Mouse (Mus musculus) heart, adult 2 months (tissue): ENCODE data around the gene Tns4. TPM values are rescaled to one million over a fixed set of nuclear protein-coding genes. Genes with fewer than 3 reads are reported as not detected.

Experiments
- DNase-seq, 2 experiments: peaks; one replicate each; pipeline ENCODE4 v3.0.0; 2021
- H3K27ac ChIP-seq: fragments of 200-600 bp; 2 replicates; pipeline ENCODE4 v1.8.1; 2022
- H3K27me3 ChIP-seq: fragments of 200-500 bp; 2 replicates; pipeline ENCODE4 v1.6.1; 2012; ENCODE audit warnings: mild to moderate bottlenecking, low read length, inconsistent platforms, mixed read lengths; ENCODE audit not compliant: control insufficient read depth, insufficient read depth
- H3K36me3 ChIP-seq: fragments of 200-500 bp; 2 replicates; pipeline ENCODE4 v1.6.1; 2012; ENCODE audit warnings: low read length, inconsistent platforms; ENCODE audit not compliant: control insufficient read depth, insufficient read depth
- H3K4me1 ChIP-seq: fragments of 200-500 bp; 2 replicates; pipeline ENCODE4 v1.6.1; 2011; ENCODE audit warnings: low read length; ENCODE audit not compliant: control insufficient read depth, insufficient read depth
- H3K4me3 ChIP-seq: fragments of 200-600 bp; 2 replicates; pipeline ENCODE4 v1.8.1; 2022
- H3K79me2 ChIP-seq: fragments of 200-500 bp; replicated peaks from 2 replicates; pipeline ENCODE4 v1.6.1; 2012; ENCODE audit warnings: mild to moderate bottlenecking, inconsistent platforms, low read length, moderate library complexity, mixed read lengths; ENCODE audit not compliant: control insufficient read depth, insufficient read depth
- H3K9ac ChIP-seq: fragments of 200-500 bp; 2 replicates; pipeline ENCODE4 v1.6.1; 2012; ENCODE audit warnings: low read depth, mild to moderate bottlenecking, control low read depth, inconsistent platforms, low read length, mixed read lengths
- CTCF ChIP-seq: fragments of 200-600 bp; IDR thresholded peaks from 2 replicates; pipeline ENCODE4 v1.8.1; 2022; ENCODE audit warnings: antibody characterized with exemption, mild to moderate bottlenecking, moderate library complexity
- EP300 ChIP-seq: fragments of 200-500 bp; IDR thresholded peaks from 2 replicates; pipeline ENCODE4 v1.6.1; 2011; ENCODE audit warnings: low read depth, low read length, control low read depth; ENCODE audit not compliant: insufficient read depth
- POLR2A ChIP-seq: fragments of 200-500 bp; IDR thresholded peaks from 2 replicates; pipeline ENCODE4 v1.6.1; 2011; ENCODE audit warnings: mild to moderate bottlenecking, low read depth, low read length, control low read depth; ENCODE audit not compliant: insufficient read depth
- WGBS: fragments of 180-500 bp; shearing (Covaris S2); methylation state at CpG from one replicate; pipeline ENCODE4 v1.1.7; 2018; 5-methylcytosine and 5-hydroxymethylcytosine counted together
- intact Hi-C: fragments of 180-260 bp; cut with DNase I; formaldehyde crosslinking; loops from one replicate; pipeline ENCODE4 v1.15.1; 2025
- polyA plus RNA-seq: library from polyadenylated mRNA; depleted of rRNA; stranded (reverse); fragments of >200 nt; gene quantifications from 2 replicates; pipeline ENCODE4 v1.2.3, GENCODE M21; 2012
- total RNA-seq, 2 experiments: library from RNA; stranded (reverse); gene quantifications; 2 replicates each; pipeline ENCODE4 v1.2.3; 2021

Gene Tns4
- total and polyA plus RNA-seq, 3 experiments = 0.16 to 0.49 (median 0.23) TPM

GRCm38 (mm10) chr11:99099516-99099915, 10.4 kb upstream of the Tns4 start:
- Histone ChIP-seq H3K27me3 (0 out of 2 replicates have a peak, but pooled peaks cover 2% of the 10 kb centered on the region), H3K27ac (no peak overlapping the region), H3K9ac (no peak overlapping the region), H3K4me3 (no peak overlapping the region), H3K36me3 (no peaks in the 10 kb centered on the region), H3K4me1 (peaks cover 7% of the 10 kb centered on the region), H3K79me2 (no peaks in the 10 kb centered on the region)
- WGBS = 34% methylated on average over 7 of the region's 7 CpGs
- no peak for DNase-seq
- intact Hi-C loops = no loop called here
- no peak for TF ChIP-seq EP300

- intact Hi-C loops = no loop called here
- DNase-seq = no peak
- no peak overlapping the region for H3K9ac ChIP-seq
- H3K4me1 ChIP-seq = peaks cover 7% of the 10 kb centered on the region
- H3K36me3 ChIP-seq = no peaks in the 10 kb centered on the region
- no peak overlapping the region for H3K27ac ChIP-seq
- H3K79me2 ChIP-seq = no peaks in the 10 kb centered on the region
- 0 out of 2 replicates have a peak, but pooled peaks cover 2% of the 10 kb centered on the region for H3K27me3 ChIP-seq
- 82% methylated on average over 9 of the region's 9 CpGs for WGBS
- H3K4me3 ChIP-seq = no peak overlapping the region
- TF ChIP-seq CTCF (no peak), EP300 (no peak), POLR2A (no peak)
Observed at GRCm38 (mm10) chr11:99098924-99099323, 9.8 kb upstream of the Tns4 start.

GRCm38 (mm10) chr11:99096996-99097774, 8.1 kb upstream of the Tns4 start:
- no peak overlapping the region for H3K4me3 ChIP-seq
- H3K27ac ChIP-seq = no peak overlapping the region
- no peak for TF ChIP-seq POLR2A
- no peak for TF ChIP-seq EP300
- TF ChIP-seq CTCF = no peak
- no peaks in the 10 kb centered on the region for H3K36me3 ChIP-seq
- 91% methylated on average over 8 of the region's 8 CpGs for WGBS
- H3K27me3 ChIP-seq = 0 out of 2 replicates have a peak, but pooled peaks cover 2% of the 10 kb centered on the region
- no peaks in the 10 kb centered on the region for H3K79me2 ChIP-seq
- intact Hi-C loops = no loop called here
- DNase-seq = no peak
- H3K4me1 ChIP-seq = peaks cover 7% of the 10 kb centered on the region
- H3K9ac ChIP-seq = no peak overlapping the region

- Histone ChIP-seq H3K4me3 (no peak overlapping the region), H3K79me2 (no peaks in the 10 kb centered on the region), H3K27me3 (0 out of 2 replicates have a peak, but pooled peaks cover 2% of the 10 kb centered on the region), H3K4me1 (peaks cover 7% of the 10 kb centered on the region), H3K9ac (no peak overlapping the region), H3K27ac (no peak overlapping the region), H3K36me3 (no peaks in the 10 kb centered on the region)
- WGBS = 86% methylated on average over 4 of the region's 4 CpGs
- intact Hi-C loops = no loop called here
- DNase-seq = no peak
- no peak for TF ChIP-seq EP300
- no peak for TF ChIP-seq POLR2A
- TF ChIP-seq CTCF = no peak
Observed at GRCm38 (mm10) chr11:99096417-99096816, 7.3 kb upstream of the Tns4 start.

GRCm38 (mm10) chr11:99095759-99096158, 6.7 kb upstream of the Tns4 start:
- WGBS = 90% methylated on average over 4 of the region's 4 CpGs
- DNase-seq = no peak
- intact Hi-C loops = no loop called here
- Histone ChIP-seq H3K27ac (no peak overlapping the region), H3K27me3 (no peaks in the 10 kb centered on the region), H3K4me3 (no peak overlapping the region), H3K79me2 (no peaks in the 10 kb centered on the region), H3K4me1 (peaks cover 6% of the 10 kb centered on the region), H3K9ac (no peak overlapping the region), H3K36me3 (no peaks in the 10 kb centered on the region)
- TF ChIP-seq CTCF (no peak), POLR2A (no peak), EP300 (no peak)

GRCm38 (mm10) chr11:99094911-99095676, 6.0 kb upstream of the Tns4 start:
- TF ChIP-seq POLR2A = no peak
- WGBS = 51% methylated on average over 2 of the region's 2 CpGs
- no peak for DNase-seq
- Histone ChIP-seq H3K27me3 (no peaks in the 10 kb centered on the region), H3K4me3 (no peak overlapping the region), H3K9ac (no peak overlapping the region), H3K27ac (no peak overlapping the region), H3K36me3 (no peaks in the 10 kb centered on the region), H3K79me2 (no peaks in the 10 kb centered on the region), H3K4me1 (peaks cover 6% of the 10 kb centered on the region)
- intact Hi-C loops = no loop called here
